Mouse (Mus musculus) hematopoietic stem cell, adult 5-6 weeks (primary cell): ENCODE results near the gene Eif3g. TPM values are rescaled to one million over a fixed set of nuclear protein-coding genes. Genes with fewer than 3 reads are reported as not detected.

Experiments used
- ATAC-seq, 2 experiments: fragments of 125-278 bp in 1 of 2; replicated peaks in 1 of 2; 2 replicates each; pipeline ENCODE4 v1.8.0; 2016 to 2017; ENCODE audit warnings: inconsistent platforms in 2 of 2, mild to moderate bottlenecking in 2 of 2, moderate number of reproducible peaks in 2 of 2, low read depth in 1 of 2, moderate TSS enrichment in 1 of 2; ENCODE audit not compliant: low FRiP score in 2 of 2, poor library complexity in 2 of 2, severe bottlenecking in 2 of 2, insufficient read depth in 1 of 2, low TSS enrichment in 1 of 2
- total RNA-seq: library from RNA; stranded (forward); fragments of 172-1452, 232-1000 nt; gene quantifications from 2 replicates; pipeline ENCODE4 v1.2.3, GENCODE M21; 2017

The Eif3g gene
- total RNA-seq, 1 experiment from 2014 or later, result 177 TPM

- no peak for ATAC-seq
Observed at GRCm38 (mm10) chr9:20891339-20892103, 6.9 kb downstream of the Eif3g start.

GRCm38 (mm10) chr9:20890411-20890810 lies 8.0 kb downstream of the Eif3g start:
- no peak for ATAC-seq

- ATAC-seq, result no peak
Observed at GRCm38 (mm10) chr9:20889185-20890141, 9.0 kb downstream of the Eif3g start.

- ATAC-seq, result no peak
Observed at GRCm38 (mm10) chr9:20888386-20888765, 10.0 kb downstream of the Eif3g start.

- peak; percentile 93 to 97 for ATAC-seq
Observed at GRCm38 (mm10) chr9:20887704-20888385, 10.6 kb downstream of the Eif3g start, which contains the start of gene Ppan. Gene Ppan, plus strand, starts transcription at chr9:20888175.

- ATAC-seq, result no peak
Observed at GRCm38 (mm10) chr9:20887191-20887590, 11.2 kb downstream of the Eif3g start.

DNA sequence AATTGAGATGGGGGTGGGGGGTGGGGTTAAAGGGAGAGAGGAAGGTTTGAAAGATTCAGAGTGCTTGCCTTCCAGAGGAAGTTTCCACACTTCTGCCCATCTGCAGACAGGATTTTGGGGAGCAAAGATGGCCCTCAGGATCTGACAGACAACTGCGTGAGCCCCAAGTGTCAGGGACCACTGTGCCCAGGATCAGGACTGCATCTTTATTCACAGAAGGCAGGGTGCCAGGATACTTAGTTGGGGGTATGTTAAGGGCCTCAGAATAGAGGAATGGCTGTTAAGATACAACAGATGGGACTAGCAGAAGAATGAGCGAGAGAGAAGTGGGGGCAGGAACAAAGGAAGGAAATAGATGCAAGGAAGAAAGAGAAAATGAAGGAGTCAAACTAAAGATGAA lies 11.9 kb downstream of the Eif3g start:
- ATAC-seq, result no peak

GRCm38 (mm10) chr9:20879097-20879792 lies 19.2 kb downstream of the Eif3g start, which contains the start of gene Angptl6:
Gene Angptl6, minus strand, starts transcription at chr9:20879727.
- ATAC-seq, result no peak

- ATAC-seq, result no peak
Observed at GRCm38 (mm10) chr9:20878710-20879065, 19.7 kb downstream of the Eif3g start.

DNA sequence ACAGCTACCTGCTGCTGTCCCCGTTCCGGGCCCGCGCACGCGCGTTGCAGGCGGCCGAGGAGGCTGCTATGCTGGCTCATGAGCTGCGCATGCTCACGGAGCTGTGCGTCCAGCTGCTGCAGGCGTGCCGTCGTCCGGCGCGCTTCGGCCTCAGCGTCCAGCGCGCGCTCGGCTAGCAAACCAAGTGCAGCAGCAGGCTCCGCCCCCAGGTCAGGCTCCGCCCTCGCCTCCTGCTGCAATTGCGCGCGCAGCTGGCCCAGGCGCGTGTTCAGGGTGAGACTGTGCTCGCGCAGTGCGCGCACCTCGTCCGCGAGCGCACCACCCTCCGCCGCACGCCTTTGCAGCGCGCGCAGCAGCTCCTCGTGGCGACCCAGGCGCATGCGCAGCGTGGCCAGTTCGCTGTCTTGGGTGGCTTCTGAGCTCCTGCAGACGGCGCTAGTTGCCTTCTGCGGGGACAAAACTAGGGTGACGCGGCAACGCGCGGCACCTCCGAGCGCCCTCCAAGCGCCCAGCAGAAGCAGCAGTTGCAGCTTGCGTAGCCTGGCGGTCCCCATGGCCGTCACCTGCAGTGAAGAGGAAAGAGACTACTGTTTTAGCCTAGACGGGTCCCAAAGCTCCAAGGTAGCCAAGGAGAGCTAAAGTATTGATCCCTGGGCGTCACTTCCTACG lies 20.2 kb downstream of the Eif3g start:
- ATAC-seq, result peak; percentile 80 to 89

DNA sequence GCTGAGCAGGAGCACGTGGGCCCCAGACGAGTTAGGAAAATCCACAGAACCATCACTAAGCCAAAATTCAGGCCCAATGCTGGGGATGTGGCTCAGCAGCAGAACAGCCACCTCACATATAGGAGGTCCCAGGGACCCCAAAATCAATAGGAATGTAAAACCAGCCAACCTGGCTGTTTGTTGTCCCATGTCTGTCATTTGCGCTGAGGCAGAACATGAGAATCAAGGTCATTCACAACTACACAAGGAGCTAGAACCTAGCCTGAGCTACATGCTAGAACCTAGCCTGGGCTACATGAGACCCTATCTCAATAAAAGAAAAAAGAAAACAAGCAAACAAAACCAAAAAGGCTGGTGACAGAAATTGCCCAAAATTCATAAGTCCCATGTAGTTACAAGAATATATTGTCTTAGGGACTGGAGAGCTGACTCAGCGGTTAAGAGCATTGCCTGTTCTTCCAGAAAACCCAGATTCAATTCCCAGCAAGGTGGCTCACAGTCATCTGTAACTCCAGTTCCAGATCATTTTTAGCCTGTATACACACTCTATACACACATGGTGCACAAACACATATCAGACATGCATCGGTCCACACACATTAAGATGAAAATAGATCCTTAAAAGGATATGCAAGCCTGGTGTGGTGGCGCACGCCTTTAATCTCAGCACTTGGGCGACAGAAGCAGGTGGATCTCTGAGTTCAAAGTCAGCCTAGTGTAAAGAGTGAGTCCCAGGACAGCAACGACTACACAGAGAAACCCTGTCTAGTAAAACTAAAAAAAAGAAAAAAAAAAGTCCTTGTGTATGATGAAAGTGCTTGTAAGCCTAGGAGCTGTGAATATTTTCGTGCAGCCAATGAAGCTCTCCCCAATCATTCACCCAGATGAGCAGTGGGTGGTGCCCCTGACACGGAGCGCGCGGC lies 21.0 kb downstream of the Eif3g start:
- ATAC-seq, result no peak

GRCm38 (mm10) chr9:20876318-20877117 lies 21.9 kb downstream of the Eif3g start:
- ATAC-seq, result no peak

DNA sequence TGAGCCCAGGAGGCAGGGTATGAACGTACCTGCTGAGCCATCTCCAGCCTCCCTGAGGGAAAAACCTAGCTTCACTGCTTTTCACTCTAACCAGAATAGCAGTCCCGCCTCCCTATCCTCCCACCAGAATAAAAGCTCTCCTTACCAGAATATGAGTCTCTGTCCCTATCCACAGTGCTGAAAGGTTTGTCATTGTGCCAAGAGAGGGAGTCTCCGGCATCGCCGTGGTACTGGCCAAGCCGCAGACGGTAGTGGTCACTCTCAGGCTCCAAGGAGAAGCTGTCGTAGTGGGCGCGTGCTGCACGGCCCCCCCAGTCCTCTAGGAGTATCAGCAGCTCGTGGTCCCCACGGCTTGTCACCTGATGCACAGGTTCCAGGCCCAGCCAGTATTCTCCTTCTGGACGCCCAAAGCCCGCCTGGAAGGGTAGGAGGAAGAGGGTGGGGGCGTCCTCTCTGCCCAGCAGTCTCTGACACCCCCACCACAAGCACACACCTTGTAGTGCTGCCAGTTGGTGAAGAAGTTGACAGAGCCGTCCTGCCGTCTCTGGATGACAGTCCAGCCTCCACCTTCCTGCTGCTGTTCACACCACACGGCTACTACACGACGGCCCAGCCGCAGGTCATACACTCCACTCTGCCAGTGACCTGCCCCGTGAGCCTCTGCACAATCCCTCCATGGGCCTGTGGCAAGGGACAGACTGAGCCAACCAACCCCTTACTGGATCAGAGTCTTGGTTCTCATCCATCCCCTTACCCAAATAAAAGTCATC lies 23.2 kb downstream of the Eif3g start:
- no peak for ATAC-seq

GRCm38 (mm10) chr9:20873521-20873920 lies 24.9 kb downstream of the Eif3g start:
- no peak for ATAC-seq
